Mouse (Mus musculus): ENCODE measurements around the gene Nsmce4a. TPM values are rescaled to one million over a fixed set of nuclear protein-coding genes. Genes with fewer than 3 reads are reported as not detected.

Nsmce4a gene
- polyA plus RNA-seq, 1 experiment from 2014 or later = 108 TPM

DNA sequence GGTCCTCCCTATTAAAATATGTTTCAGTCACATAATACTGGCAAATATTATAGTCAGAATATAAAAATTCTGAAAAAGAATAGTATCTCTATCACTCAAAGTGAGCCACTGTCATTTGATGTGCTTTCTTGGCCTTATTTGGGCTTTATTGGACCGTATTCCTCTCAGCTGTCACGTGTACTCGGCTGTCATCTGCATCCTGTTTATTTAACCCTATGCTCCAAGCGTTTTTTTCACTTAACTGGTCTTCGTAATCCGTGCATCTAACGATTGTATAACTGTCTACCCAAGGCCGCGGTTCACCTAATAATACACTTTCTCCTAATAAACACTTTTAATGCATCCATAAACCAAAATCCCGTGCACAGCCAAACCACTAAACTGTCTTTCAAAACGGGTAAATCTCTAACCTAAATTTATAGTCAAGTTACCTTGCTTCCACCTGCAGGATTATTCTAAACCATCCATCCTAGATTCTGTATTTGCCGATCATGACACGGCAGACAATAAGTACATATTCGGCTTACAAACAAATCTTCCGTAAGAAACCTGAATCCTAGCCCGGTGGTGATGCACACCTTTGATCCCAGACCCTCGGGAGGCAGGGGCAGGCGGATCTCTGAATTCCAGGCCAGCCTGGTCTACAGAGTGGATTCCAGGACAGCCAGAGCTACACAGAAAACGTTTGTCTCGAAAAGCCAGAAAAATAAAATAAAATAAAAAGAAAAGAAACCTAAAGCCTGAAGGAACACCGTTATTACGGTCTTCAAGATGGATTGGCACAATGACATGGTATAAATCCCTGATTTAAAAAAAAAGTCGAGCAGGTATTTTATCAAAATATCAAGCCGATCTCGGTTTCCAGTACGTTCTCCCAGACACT is 54.5 kb downstream of the Nsmce4a start:
- peaks cover 7% of the 10 kb centered on the region; the same call in 1 of the 2 replicates for H3K4me1 ChIP-seq (ENCODE audit: insufficient read depth, low read depth, low read length)
- DNase-seq (ENCODE audit: low spot score) = peak; percentile 73
- H3K9me3 ChIP-seq (ENCODE audit: low read length) = no peaks in the 10 kb centered on the region
- H3K27ac ChIP-seq (ENCODE audit: low read length) = peak overlapping the region; percentile 98
- peak overlapping the region; percentile 95 for H3K9ac ChIP-seq (replicated peaks; ENCODE audit: low read depth)
- peak overlapping the region; percentile 88 for H3K4me3 ChIP-seq (ENCODE audit: low read depth, low read length)
- H3K27me3 ChIP-seq (replicated peaks; ENCODE audit: insufficient read depth, low read length) = no peaks in the 10 kb centered on the region
- no peaks in the 10 kb centered on the region for H3K36me3 ChIP-seq (ENCODE audit: insufficient read depth, low read length)
- TF ChIP-seq EP300 (IDR thresholded peaks at IDR 0.05) (no peak), CTCF (IDR thresholded peaks at IDR 0.05) (no peak)
- no peak for ATAC-seq
- WGBS = 23% methylated on average over 26 of the region's 26 CpGs
- H3K4me2 ChIP-seq (replicated peaks; ENCODE audit: low read depth, low read length) = peak overlapping the region; percentile 85

DNA sequence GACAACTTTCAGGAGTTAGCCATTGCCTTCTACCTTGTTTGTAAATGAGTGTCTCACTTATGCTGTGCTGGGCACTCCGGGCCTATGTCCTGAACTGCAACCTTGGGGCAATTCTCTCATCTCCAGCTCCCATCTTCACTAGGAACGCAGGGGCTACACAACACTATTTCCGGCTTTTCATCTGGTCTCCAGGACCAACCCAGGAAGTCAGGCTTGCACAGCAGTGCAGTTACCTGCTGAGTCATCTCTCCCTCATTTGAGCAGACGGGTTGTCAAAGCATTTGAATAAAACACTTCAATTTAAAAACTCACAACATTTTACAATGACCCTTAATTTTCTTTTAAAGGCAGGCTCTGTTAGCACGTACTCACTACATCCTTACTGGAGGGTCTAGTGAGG is 62.7 kb downstream of the Nsmce4a start:
- ATAC-seq = no peak
- 92% methylated on average over 5 of the region's 5 CpGs for WGBS

DNA sequence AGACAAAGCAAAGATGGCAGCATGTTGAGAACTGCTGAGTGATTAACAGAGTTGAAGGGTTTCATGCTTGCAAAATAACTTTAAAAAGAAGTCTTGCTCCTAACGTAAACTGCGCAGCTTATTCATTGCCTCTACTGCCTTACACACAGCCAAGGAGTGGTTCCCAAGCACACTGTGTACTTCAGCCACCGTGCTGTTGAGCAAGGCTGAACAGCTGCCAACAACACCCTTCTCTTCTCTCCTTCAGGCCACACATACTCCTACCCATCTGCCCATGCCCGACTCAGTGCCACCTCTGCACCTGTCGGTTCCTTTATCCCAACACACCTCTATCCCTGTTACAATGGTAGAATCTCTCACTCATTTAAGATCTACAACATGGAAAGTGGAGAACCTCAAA is 69.9 kb downstream of the Nsmce4a start:
- Histone ChIP-seq H3K4me2 (replicated peaks; ENCODE audit: low read depth, low read length) (no peak overlapping the region), H3K36me3 (ENCODE audit: insufficient read depth, low read length) (peaks cover 20% of the 10 kb centered on the region), H3K4me1 (ENCODE audit: insufficient read depth, low read depth, low read length) (no peaks in the 10 kb centered on the region), H3K4me3 (ENCODE audit: low read depth, low read length) (no peak overlapping the region), H3K9ac (replicated peaks; ENCODE audit: low read depth) (no peak overlapping the region), H3K27me3 (replicated peaks; ENCODE audit: insufficient read depth, low read length) (no peaks in the 10 kb centered on the region), H3K27ac (ENCODE audit: low read length) (no peak overlapping the region), H3K9me3 (ENCODE audit: low read length) (no peaks in the 10 kb centered on the region)
- ATAC-seq = peak; percentile 65
- DNase-seq (ENCODE audit: low spot score) = peak; percentile 44
- 76% methylated on average over 5 of the region's 5 CpGs for WGBS
- TF ChIP-seq CTCF (IDR thresholded peaks at IDR 0.05) (no peak), EP300 (IDR thresholded peaks at IDR 0.05) (no peak)

More for the DNA sequence above, 62.7 kb downstream of the Nsmce4a start:
- TF ChIP-seq EP300 (IDR thresholded peaks at IDR 0.05) = no peak
- TF ChIP-seq CTCF (IDR thresholded peaks at IDR 0.05) = no peak
- Histone ChIP-seq H3K27me3 (replicated peaks; ENCODE audit: insufficient read depth, low read length) (no peaks in the 10 kb centered on the region), H3K36me3 (ENCODE audit: insufficient read depth, low read length) (peaks cover 23% of the 10 kb centered on the region), H3K4me1 (ENCODE audit: insufficient read depth, low read depth, low read length) (no peaks in the 10 kb centered on the region), H3K4me3 (ENCODE audit: low read depth, low read length) (no peak overlapping the region), H3K9ac (replicated peaks; ENCODE audit: low read depth) (no peak overlapping the region), H3K27ac (ENCODE audit: low read length) (no peak overlapping the region), H3K4me2 (replicated peaks; ENCODE audit: low read depth, low read length) (no peak overlapping the region), H3K9me3 (ENCODE audit: low read length) (no peaks in the 10 kb centered on the region)
- DNase-seq (ENCODE audit: low spot score) = no peak

DNA sequence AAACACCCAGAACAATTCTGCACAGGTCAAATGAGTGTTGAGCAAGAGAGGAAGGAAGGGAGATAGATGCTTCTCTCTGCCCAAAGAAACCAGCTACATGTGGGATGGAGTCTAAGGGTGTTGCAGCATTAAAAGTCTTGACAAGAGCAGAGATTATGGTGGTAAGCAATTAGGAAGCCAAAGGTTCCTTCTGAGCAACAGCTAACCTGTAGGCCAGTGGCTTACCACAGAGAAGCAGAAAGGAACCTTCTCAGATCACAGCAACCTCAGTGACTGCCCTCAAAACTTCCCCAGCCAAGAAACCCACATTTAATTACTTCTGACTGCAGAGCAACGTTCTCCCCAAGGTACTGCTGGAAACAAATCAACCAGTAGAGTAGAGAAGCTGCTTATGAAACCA is 71.4 kb downstream of the Nsmce4a start:
- peaks cover 12% of the 10 kb centered on the region; the same call in 1 of the 2 replicates for H3K36me3 ChIP-seq (ENCODE audit: insufficient read depth, low read length)
- no peak overlapping the region for H3K4me2 ChIP-seq (replicated peaks; ENCODE audit: low read depth, low read length)
- H3K27me3 ChIP-seq (replicated peaks; ENCODE audit: insufficient read depth, low read length) = no peaks in the 10 kb centered on the region
- H3K9me3 ChIP-seq (ENCODE audit: low read length) = no peaks in the 10 kb centered on the region
- no peak overlapping the region for H3K9ac ChIP-seq (replicated peaks; ENCODE audit: low read depth)
- no peaks in the 10 kb centered on the region for H3K4me1 ChIP-seq (ENCODE audit: insufficient read depth, low read depth, low read length)
- 71% methylated on average over 1 of the region's 1 CpGs for whole genome bisulfite sequencing
- ATAC-seq (no peak), DNase-seq (ENCODE audit: low spot score) (no peak)
- no peak overlapping the region for H3K4me3 ChIP-seq (ENCODE audit: low read depth, low read length)
- TF ChIP-seq EP300 (IDR thresholded peaks at IDR 0.05) (no peak), CTCF (IDR thresholded peaks at IDR 0.05) (no peak)
- H3K27ac ChIP-seq (ENCODE audit: low read length) = no peak overlapping the region

DNA sequence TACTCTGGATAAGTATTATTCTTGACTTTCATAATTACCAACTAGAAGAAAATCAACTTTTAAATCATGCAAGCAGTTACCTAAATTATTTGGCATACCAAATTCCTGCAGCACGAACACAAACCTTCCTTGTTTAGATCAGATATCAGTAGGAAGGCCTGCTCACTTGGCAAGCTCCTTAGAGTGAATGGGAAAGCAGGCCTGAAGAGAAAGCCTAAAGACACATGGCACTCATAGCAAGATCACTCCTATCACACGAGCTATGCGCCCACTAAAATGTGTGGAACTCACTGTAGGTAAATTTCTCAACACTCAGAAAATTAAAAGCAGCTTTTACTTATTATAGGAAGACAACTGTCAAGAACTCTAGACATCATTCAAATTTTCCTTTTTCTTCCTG is 79.6 kb downstream of the Nsmce4a start:
- no peak overlapping the region for H3K4me3 ChIP-seq (ENCODE audit: low read depth, low read length)
- ATAC-seq (no peak), DNase-seq (ENCODE audit: low spot score) (no peak)
- H3K9me3 ChIP-seq (ENCODE audit: low read length) = no peaks in the 10 kb centered on the region
- no peak for TF ChIP-seq CTCF (IDR thresholded peaks at IDR 0.05)
- no peak for TF ChIP-seq EP300 (IDR thresholded peaks at IDR 0.05)
- H3K4me2 ChIP-seq (replicated peaks; ENCODE audit: low read depth, low read length) = no peak overlapping the region
- no peak overlapping the region for H3K27ac ChIP-seq (ENCODE audit: low read length)
- H3K9ac ChIP-seq (replicated peaks; ENCODE audit: low read depth) = no peak overlapping the region
- 72% methylated on average over 3 of the region's 3 CpGs for WGBS
- H3K4me1 ChIP-seq (ENCODE audit: insufficient read depth, low read depth, low read length) = no peaks in the 10 kb centered on the region
- no peaks in the 10 kb centered on the region for H3K36me3 ChIP-seq (ENCODE audit: insufficient read depth, low read length)
- no peaks in the 10 kb centered on the region for H3K27me3 ChIP-seq (replicated peaks; ENCODE audit: insufficient read depth, low read length)

DNA sequence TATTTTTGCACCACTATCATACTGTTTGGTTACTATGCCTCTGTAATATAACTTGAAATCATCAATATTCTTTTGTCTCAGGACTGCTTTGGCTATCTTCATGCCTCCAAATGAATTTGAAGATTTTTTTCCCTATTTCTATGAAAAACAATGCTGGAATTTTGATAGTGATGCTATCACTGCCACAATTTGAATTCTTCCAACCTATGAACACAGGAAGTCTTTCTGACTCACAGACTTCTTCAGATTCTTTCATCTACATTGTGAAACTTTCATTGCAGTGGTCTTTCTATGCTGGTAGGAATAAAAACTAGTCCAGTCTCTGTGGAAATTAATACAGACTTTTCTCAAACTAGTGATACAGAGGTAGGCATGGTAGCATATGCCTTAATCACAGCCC is 80.9 kb downstream of the Nsmce4a start:
- Histone ChIP-seq H3K4me1 (ENCODE audit: insufficient read depth, low read depth, low read length) (no peaks in the 10 kb centered on the region), H3K4me2 (replicated peaks; ENCODE audit: low read depth, low read length) (no peak overlapping the region), H3K9ac (replicated peaks; ENCODE audit: low read depth) (no peak overlapping the region), H3K36me3 (ENCODE audit: insufficient read depth, low read length) (no peaks in the 10 kb centered on the region), H3K27ac (ENCODE audit: low read length) (no peak overlapping the region), H3K9me3 (ENCODE audit: low read length) (no peaks in the 10 kb centered on the region), H3K27me3 (replicated peaks; ENCODE audit: insufficient read depth, low read length) (no peaks in the 10 kb centered on the region), H3K4me3 (ENCODE audit: low read depth, low read length) (no peak overlapping the region)
- ATAC-seq (no peak), DNase-seq (ENCODE audit: low spot score) (no peak)
- no peak for TF ChIP-seq EP300 (IDR thresholded peaks at IDR 0.05)
- no peak for TF ChIP-seq CTCF (IDR thresholded peaks at IDR 0.05)

Other genes with a start within 250 kb of the Nsmce4a start
- 69.5 and 78.2 TPM in 2 replicates for gene Ate1, start 52.7 kb downstream of the Nsmce4a start, polyA plus RNA-seq (2015; fragmentation: Nextera tagmentation; extraction: Ambion mirVana)
- 18.9 and 19.8 TPM in 2 replicates for gene Tacc2, start 4.3 kb upstream of the Nsmce4a start, polyA plus RNA-seq (2015; fragmentation: Nextera tagmentation; extraction: Ambion mirVana)
- gene Btbd16, start 201.0 kb upstream of the Nsmce4a start, polyA plus RNA-seq (2015; fragmentation: Nextera tagmentation; extraction: Ambion mirVana) = 0.08 TPM in 1 of 2 replicates, not detected in the other